Mouse (Mus musculus): ENCODE measurements around the gene Ctnnd2. TPM values are rescaled to one million over a fixed set of nuclear protein-coding genes. Genes with fewer than 3 reads are reported as not detected.
A peak's percentile ranks its signal among the peaks of the same experiment; 100 is the strongest.

The Ctnnd2 gene
- polyA plus RNA-seq, 1 experiment from 2014 or later, result 46.6 TPM

DNA sequence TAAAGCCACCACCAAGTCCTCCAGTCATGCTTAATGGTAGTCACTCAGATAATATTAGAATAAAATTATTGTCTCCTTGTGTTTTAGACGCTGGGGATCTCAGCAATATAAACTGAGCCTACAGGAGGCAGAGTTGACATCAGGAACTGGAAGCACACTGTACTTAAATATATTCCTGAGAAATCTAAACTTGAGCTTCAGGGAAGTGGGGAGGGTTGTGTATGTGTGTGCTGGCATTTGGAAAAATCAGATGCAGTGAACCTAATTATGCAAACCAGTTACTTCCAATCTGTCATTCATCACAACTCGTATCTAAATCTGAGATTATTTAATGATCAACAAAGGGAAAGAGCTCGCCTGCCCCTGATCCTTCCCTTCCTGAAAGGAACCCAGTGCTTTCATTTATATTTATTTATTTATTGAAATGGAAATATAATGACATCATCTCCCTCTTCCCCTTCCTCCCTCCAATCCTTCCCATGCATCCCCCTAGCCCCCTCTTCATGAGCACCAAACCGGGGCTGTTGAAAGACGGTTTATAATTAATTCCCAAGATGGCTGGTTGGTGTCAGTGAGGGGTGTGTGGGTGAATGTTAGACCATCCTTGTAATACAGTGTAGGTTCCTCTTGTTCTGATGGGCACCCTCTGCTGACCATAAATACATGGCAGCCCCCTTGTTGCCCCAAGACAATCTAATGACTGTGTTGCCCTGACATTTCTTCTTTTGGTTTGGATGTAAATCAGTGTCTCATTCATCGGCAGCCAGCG, 495.6 kb downstream of the Ctnnd2 start:
- H3K4me3 ChIP-seq (ENCODE audit: low read depth, low read length), result no peak overlapping the region
- ATAC-seq (replicated peaks; ENCODE audit: low FRiP score) (no peak), DNase-seq (ENCODE audit: low spot score) (no peak)
- no peak overlapping the region for H3K4me2 ChIP-seq (ENCODE audit: low read depth, low read length, severe bottlenecking)
- H3K27ac ChIP-seq (ENCODE audit: low read depth, low read length), result no peak overlapping the region
- WGBS, result 84% methylated on average over 7 of the region's 7 CpGs
- H3K27me3 ChIP-seq (ENCODE audit: control insufficient read depth, insufficient read depth, low read length), result no peaks in the 10 kb centered on the region
- no peaks in the 10 kb centered on the region for H3K4me1 ChIP-seq (replicated peaks; ENCODE audit: control insufficient read depth, insufficient read depth, low read length)
- no peak overlapping the region for H3K9ac ChIP-seq (ENCODE audit: low read length)
- H3K9me3 ChIP-seq (ENCODE audit: control insufficient read depth, low read length), result no peaks in the 10 kb centered on the region
- no peaks in the 10 kb centered on the region for H3K36me3 ChIP-seq (ENCODE audit: control insufficient read depth, insufficient read depth, low read length)

- Histone ChIP-seq H3K4me1 (replicated peaks; ENCODE audit: control insufficient read depth, insufficient read depth, low read length) (no peaks in the 10 kb centered on the region), H3K36me3 (ENCODE audit: control insufficient read depth, insufficient read depth, low read length) (no peaks in the 10 kb centered on the region), H3K9me3 (ENCODE audit: control insufficient read depth, low read length) (no peaks in the 10 kb centered on the region), H3K4me2 (ENCODE audit: low read depth, low read length, severe bottlenecking) (no peak overlapping the region), H3K27me3 (ENCODE audit: control insufficient read depth, insufficient read depth, low read length) (no peaks in the 10 kb centered on the region), H3K4me3 (ENCODE audit: low read depth, low read length) (no peak overlapping the region), H3K27ac (ENCODE audit: low read depth, low read length) (no peak overlapping the region), H3K9ac (ENCODE audit: low read length) (no peak overlapping the region)
- 92% methylated on average over 4 of the region's 4 CpGs for WGBS
- no peak for DNase-seq (ENCODE audit: low spot score)
- ATAC-seq (replicated peaks; ENCODE audit: low FRiP score), result no peak
These were observed 509.5 kb downstream of the Ctnnd2 start for GRCm38 (mm10) chr15:30681939-30682338.

DNA sequence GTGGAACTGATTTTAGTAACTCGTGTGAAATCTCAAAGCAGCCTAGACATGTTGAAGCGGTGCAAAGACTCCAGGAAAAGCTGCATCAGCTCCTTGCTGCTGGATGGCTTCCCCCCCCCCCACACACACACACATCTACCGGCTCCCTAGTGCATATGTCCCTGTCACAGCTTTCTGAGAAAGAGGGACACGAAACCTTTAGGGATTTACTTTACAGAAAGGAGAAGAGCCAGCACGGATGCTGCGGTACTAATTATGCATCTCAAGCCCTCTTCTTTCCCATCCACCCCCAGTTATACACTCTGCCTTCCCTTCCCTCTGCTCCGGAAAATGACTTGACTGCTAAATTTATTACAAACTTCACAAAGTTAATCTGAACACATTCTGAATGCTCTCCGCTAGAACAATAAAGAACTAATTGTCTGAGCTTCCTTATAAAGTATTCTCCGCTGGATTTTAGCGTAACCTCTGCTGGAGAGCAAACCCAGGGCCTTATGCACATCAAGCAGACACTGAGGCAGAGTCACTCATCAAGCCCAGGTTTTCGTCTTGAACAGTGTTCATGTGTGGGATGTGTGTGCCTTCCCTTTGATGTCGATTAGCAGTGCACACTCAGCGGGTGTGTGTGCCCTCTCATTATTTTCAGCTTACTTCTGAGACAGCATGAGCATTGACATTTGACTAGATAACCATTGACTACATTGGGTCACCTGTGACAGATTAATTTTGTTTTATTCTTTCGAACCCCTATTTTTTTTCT, 510.1 kb downstream of the Ctnnd2 start:
- Histone ChIP-seq H3K4me1 (replicated peaks; ENCODE audit: control insufficient read depth, insufficient read depth, low read length) (no peaks in the 10 kb centered on the region), H3K4me2 (ENCODE audit: low read depth, low read length, severe bottlenecking) (no peak overlapping the region), H3K27ac (ENCODE audit: low read depth, low read length) (no peak overlapping the region), H3K27me3 (ENCODE audit: control insufficient read depth, insufficient read depth, low read length) (no peaks in the 10 kb centered on the region), H3K9ac (ENCODE audit: low read length) (no peak overlapping the region), H3K9me3 (ENCODE audit: control insufficient read depth, low read length) (no peaks in the 10 kb centered on the region), H3K4me3 (ENCODE audit: low read depth, low read length) (no peak overlapping the region), H3K36me3 (ENCODE audit: control insufficient read depth, insufficient read depth, low read length) (no peaks in the 10 kb centered on the region)
- no peak for DNase-seq (ENCODE audit: low spot score)
- no peak for ATAC-seq (replicated peaks; ENCODE audit: low FRiP score)
- WGBS, result 80% methylated on average over 14 of the region's 14 CpGs

- H3K27ac ChIP-seq (ENCODE audit: low read depth, low read length), result no peak overlapping the region
- DNase-seq (ENCODE audit: low spot score), result no peak
- no peak overlapping the region for H3K9ac ChIP-seq (ENCODE audit: low read length)
- H3K9me3 ChIP-seq (ENCODE audit: control insufficient read depth, low read length), result no peaks in the 10 kb centered on the region
- ATAC-seq (replicated peaks; ENCODE audit: low FRiP score), result no peak
- 84% methylated on average over 4 of the region's 4 CpGs for WGBS
- H3K36me3 ChIP-seq (ENCODE audit: control insufficient read depth, insufficient read depth, low read length), result no peaks in the 10 kb centered on the region
- H3K27me3 ChIP-seq (ENCODE audit: control insufficient read depth, insufficient read depth, low read length), result no peaks in the 10 kb centered on the region
- H3K4me1 ChIP-seq (replicated peaks; ENCODE audit: control insufficient read depth, insufficient read depth, low read length), result no peaks in the 10 kb centered on the region
- no peak overlapping the region for H3K4me2 ChIP-seq (ENCODE audit: low read depth, low read length, severe bottlenecking)
- no peak overlapping the region for H3K4me3 ChIP-seq (ENCODE audit: low read depth, low read length)
These were observed 514.1 kb downstream of the Ctnnd2 start for GRCm38 (mm10) chr15:30686206-30687101.

- Histone ChIP-seq H3K27me3 (ENCODE audit: control insufficient read depth, insufficient read depth, low read length) (no peaks in the 10 kb centered on the region), H3K27ac (ENCODE audit: low read depth, low read length) (peak overlapping the region; percentile 8; the same call in 1 of the 2 replicates), H3K4me2 (ENCODE audit: low read depth, low read length, severe bottlenecking) (no peak overlapping the region), H3K9me3 (ENCODE audit: control insufficient read depth, low read length) (no peaks in the 10 kb centered on the region), H3K4me3 (ENCODE audit: low read depth, low read length) (no peak overlapping the region), H3K9ac (ENCODE audit: low read length) (no peak overlapping the region), H3K4me1 (replicated peaks; ENCODE audit: control insufficient read depth, insufficient read depth, low read length) (peaks cover 15% of the 10 kb centered on the region), H3K36me3 (ENCODE audit: control insufficient read depth, insufficient read depth, low read length) (no peaks in the 10 kb centered on the region)
- peak; percentile 94 for ATAC-seq (replicated peaks; ENCODE audit: low FRiP score)
- 22% methylated on average over 6 of the region's 6 CpGs for WGBS
- DNase-seq (ENCODE audit: low spot score), result peak; percentile 58
These were observed 521.4 kb downstream of the Ctnnd2 start for GRCm38 (mm10) chr15:30693754-30694205.

DNA sequence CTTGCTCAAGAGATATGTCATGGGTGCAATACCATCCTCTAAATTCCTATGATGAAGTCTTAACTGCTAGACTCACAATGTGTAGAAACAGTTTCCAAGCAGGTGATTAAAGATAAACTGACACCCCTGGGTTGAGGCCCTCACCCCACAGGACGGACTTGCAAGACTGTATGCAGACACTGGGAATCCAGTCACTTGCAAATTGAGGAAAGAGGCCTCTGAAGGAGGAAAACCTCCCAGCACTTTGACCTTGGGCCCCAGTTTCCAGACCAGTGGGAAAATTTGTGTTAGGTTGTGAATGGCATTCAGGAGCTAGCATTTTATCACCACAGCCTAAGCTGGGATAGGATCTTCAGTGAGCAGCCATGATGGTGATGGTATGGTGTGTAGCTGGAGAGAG, 521.9 kb downstream of the Ctnnd2 start:
- no peak overlapping the region for H3K9ac ChIP-seq (ENCODE audit: low read length)
- no peak overlapping the region for H3K4me3 ChIP-seq (ENCODE audit: low read depth, low read length)
- H3K27ac ChIP-seq (ENCODE audit: low read depth, low read length), result 0 out of 2 replicates have a peak overlapping the region, but pooled peaks have one; percentile 8
- 82% methylated on average over 1 of the region's 1 CpGs for WGBS
- no peaks in the 10 kb centered on the region for H3K9me3 ChIP-seq (ENCODE audit: control insufficient read depth, low read length)
- no peak for DNase-seq (ENCODE audit: low spot score)
- no peak overlapping the region for H3K4me2 ChIP-seq (ENCODE audit: low read depth, low read length, severe bottlenecking)
- H3K36me3 ChIP-seq (ENCODE audit: control insufficient read depth, insufficient read depth, low read length), result no peaks in the 10 kb centered on the region
- H3K4me1 ChIP-seq (replicated peaks; ENCODE audit: control insufficient read depth, insufficient read depth, low read length), result peaks cover 15% of the 10 kb centered on the region
- H3K27me3 ChIP-seq (ENCODE audit: control insufficient read depth, insufficient read depth, low read length), result no peaks in the 10 kb centered on the region
- ATAC-seq (replicated peaks; ENCODE audit: low FRiP score), result no peak

GRCm38 (mm10) chr15:30695859-30696258, 523.5 kb downstream of the Ctnnd2 start:
- peaks cover 15% of the 10 kb centered on the region for H3K4me1 ChIP-seq (replicated peaks; ENCODE audit: control insufficient read depth, insufficient read depth, low read length)
- WGBS, result 97% methylated on average over 6 of the region's 6 CpGs
- no peak overlapping the region for H3K9ac ChIP-seq (ENCODE audit: low read length)
- DNase-seq (ENCODE audit: low spot score), result no peak
- H3K4me2 ChIP-seq (ENCODE audit: low read depth, low read length, severe bottlenecking), result no peak overlapping the region
- H3K27ac ChIP-seq (ENCODE audit: low read depth, low read length), result no peak overlapping the region
- H3K27me3 ChIP-seq (ENCODE audit: control insufficient read depth, insufficient read depth, low read length), result no peaks in the 10 kb centered on the region
- no peaks in the 10 kb centered on the region for H3K9me3 ChIP-seq (ENCODE audit: control insufficient read depth, low read length)
- no peaks in the 10 kb centered on the region for H3K36me3 ChIP-seq (ENCODE audit: control insufficient read depth, insufficient read depth, low read length)
- H3K4me3 ChIP-seq (ENCODE audit: low read depth, low read length), result no peak overlapping the region
- no peak for ATAC-seq (replicated peaks; ENCODE audit: low FRiP score)

DNA sequence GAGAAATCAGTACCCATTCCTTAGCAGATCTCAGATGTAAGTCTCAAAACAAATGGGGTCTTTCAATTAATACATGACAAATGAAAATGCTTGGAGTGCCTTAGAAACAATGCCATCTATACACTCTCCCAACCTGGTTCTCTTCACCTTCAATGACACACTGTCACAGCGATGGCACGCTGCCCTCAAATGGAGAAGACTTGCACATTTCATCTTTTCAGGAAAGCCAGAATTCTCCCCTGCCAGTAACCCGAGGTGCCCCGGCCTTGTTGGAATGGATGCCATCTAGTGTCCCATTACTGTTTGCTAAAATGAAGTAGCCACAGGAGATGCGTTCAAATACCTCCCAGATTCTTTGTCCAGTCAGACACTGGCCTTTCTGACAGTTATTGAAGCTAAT, 525.0 kb downstream of the Ctnnd2 start:
- no peaks in the 10 kb centered on the region for H3K36me3 ChIP-seq (ENCODE audit: control insufficient read depth, insufficient read depth, low read length)
- H3K4me3 ChIP-seq (ENCODE audit: low read depth, low read length), result no peak overlapping the region
- DNase-seq (ENCODE audit: low spot score), result no peak
- no peak overlapping the region for H3K27ac ChIP-seq (ENCODE audit: low read depth, low read length)
- H3K9me3 ChIP-seq (ENCODE audit: control insufficient read depth, low read length), result no peaks in the 10 kb centered on the region
- no peak overlapping the region for H3K4me2 ChIP-seq (ENCODE audit: low read depth, low read length, severe bottlenecking)
- peaks cover 15% of the 10 kb centered on the region for H3K4me1 ChIP-seq (replicated peaks; ENCODE audit: control insufficient read depth, insufficient read depth, low read length)
- H3K27me3 ChIP-seq (ENCODE audit: control insufficient read depth, insufficient read depth, low read length), result no peaks in the 10 kb centered on the region
- 81% methylated on average over 5 of the region's 5 CpGs for WGBS
- no peak overlapping the region for H3K9ac ChIP-seq (ENCODE audit: low read length)
- no peak for ATAC-seq (replicated peaks; ENCODE audit: low FRiP score)
